Mouse (Mus musculus): Measurements from ENCODE around the gene Alkbh6. TPM values are rescaled to one million over a fixed set of nuclear protein-coding genes. Genes with fewer than 3 reads are reported as not detected.

The Alkbh6 gene
- polyA plus RNA-seq, 1 experiment from 2014 or later = 68.8 TPM

GRCm38 (mm10) chr7:30291215-30292131 is 17.0 kb upstream of the Alkbh6 start, which contains the start of gene Clip3:
Clip3 (plus strand) TSS chr7:30291728.
- 8% methylated on average over 34 of the region's 35 CpGs for WGBS
- peak; percentile 76 for ATAC-seq
- peak within 1 kb of the TSS; percentile 78 for H3K9ac ChIP-seq (ENCODE audit: low read depth, low read length)

GRCm38 (mm10) chr7:30293795-30294194 is 14.7 kb upstream of the Alkbh6 start:
- H3K27me3 ChIP-seq (replicated peaks; ENCODE audit: control insufficient read depth, insufficient read depth, low read length) = no peaks in the 10 kb centered on the region
- H3K4me2 ChIP-seq (ENCODE audit: low read depth, low read length) = no peak overlapping the region
- H3K4me1 ChIP-seq (ENCODE audit: control insufficient read depth, insufficient read depth, low read length) = 0 out of 2 replicates have a peak, but pooled peaks cover 5% of the 10 kb centered on the region
- WGBS = 84% methylated on average over 13 of the region's 13 CpGs
- ATAC-seq = no peak
- no peaks in the 10 kb centered on the region for H3K36me3 ChIP-seq (ENCODE audit: control insufficient read depth, insufficient read depth, low read length)
- H3K4me3 ChIP-seq (ENCODE audit: low read length) = no peak overlapping the region
- no peaks in the 10 kb centered on the region for H3K9me3 ChIP-seq (ENCODE audit: control insufficient read depth, low read length)
- H3K27ac ChIP-seq (ENCODE audit: low read length) = no peak overlapping the region
- no peak overlapping the region for H3K9ac ChIP-seq (ENCODE audit: low read depth, low read length)

More at GRCm38 (mm10) chr7:30291215-30292131, 17.0 kb upstream of the Alkbh6 start, which contains the start of gene Clip3:
- no peaks in the 10 kb centered on the region for H3K9me3 ChIP-seq (ENCODE audit: control insufficient read depth, low read length)
- 0 out of 2 replicates have a peak, but pooled peaks cover 5% of the 10 kb centered on the region for H3K4me1 ChIP-seq (ENCODE audit: control insufficient read depth, insufficient read depth, low read length)
- H3K27me3 ChIP-seq (replicated peaks; ENCODE audit: control insufficient read depth, insufficient read depth, low read length) = no peaks in the 10 kb centered on the region
- H3K4me3 ChIP-seq (ENCODE audit: low read length) = peak within 1 kb of the TSS; percentile 62
- H3K36me3 ChIP-seq (ENCODE audit: control insufficient read depth, insufficient read depth, low read length) = no peaks in the 10 kb centered on the region
- peak within 1 kb of the TSS; percentile 59 for H3K4me2 ChIP-seq (ENCODE audit: low read depth, low read length)
- peak within 1 kb of the TSS; percentile 49 for H3K27ac ChIP-seq (ENCODE audit: low read length)

- 0 out of 2 replicates have a peak, but pooled peaks cover 5% of the 10 kb centered on the region for H3K4me1 ChIP-seq (ENCODE audit: control insufficient read depth, insufficient read depth, low read length)
- 82% methylated on average over 5 of the region's 5 CpGs for WGBS
- H3K27me3 ChIP-seq (replicated peaks; ENCODE audit: control insufficient read depth, insufficient read depth, low read length) = no peaks in the 10 kb centered on the region
- H3K4me2 ChIP-seq (ENCODE audit: low read depth, low read length) = no peak overlapping the region
- H3K27ac ChIP-seq (ENCODE audit: low read length) = no peak overlapping the region
- no peak for ATAC-seq
- H3K36me3 ChIP-seq (ENCODE audit: control insufficient read depth, insufficient read depth, low read length) = 0 out of 2 replicates have a peak, but pooled peaks cover 3% of the 10 kb centered on the region
- H3K9me3 ChIP-seq (ENCODE audit: control insufficient read depth, low read length) = no peaks in the 10 kb centered on the region
- H3K4me3 ChIP-seq (ENCODE audit: low read length) = no peak overlapping the region
- H3K9ac ChIP-seq (ENCODE audit: low read depth, low read length) = no peak overlapping the region
Observed at GRCm38 (mm10) chr7:30294296-30294695, 14.2 kb upstream of the Alkbh6 start.

GRCm38 (mm10) chr7:30295103-30295502 is 13.4 kb upstream of the Alkbh6 start:
- no peak overlapping the region for H3K27ac ChIP-seq (ENCODE audit: low read length)
- 0 out of 2 replicates have a peak, but pooled peaks cover 3% of the 10 kb centered on the region for H3K36me3 ChIP-seq (ENCODE audit: control insufficient read depth, insufficient read depth, low read length)
- no peak overlapping the region for H3K9ac ChIP-seq (ENCODE audit: low read depth, low read length)
- 51% methylated on average over 10 of the region's 10 CpGs for WGBS
- no peaks in the 10 kb centered on the region for H3K27me3 ChIP-seq (replicated peaks; ENCODE audit: control insufficient read depth, insufficient read depth, low read length)
- H3K4me1 ChIP-seq (ENCODE audit: control insufficient read depth, insufficient read depth, low read length) = 0 out of 2 replicates have a peak, but pooled peaks cover 5% of the 10 kb centered on the region
- peak; percentile 29; the same call in 1 of the 2 replicates for ATAC-seq
- no peaks in the 10 kb centered on the region for H3K9me3 ChIP-seq (ENCODE audit: control insufficient read depth, low read length)
- H3K4me3 ChIP-seq (ENCODE audit: low read length) = no peak overlapping the region
- H3K4me2 ChIP-seq (ENCODE audit: low read depth, low read length) = no peak overlapping the region

GRCm38 (mm10) chr7:30296816-30297215 is 11.7 kb upstream of the Alkbh6 start:
- Histone ChIP-seq H3K4me1 (ENCODE audit: control insufficient read depth, insufficient read depth, low read length) (0 out of 2 replicates have a peak, but pooled peaks cover 5% of the 10 kb centered on the region), H3K27me3 (replicated peaks; ENCODE audit: control insufficient read depth, insufficient read depth, low read length) (no peaks in the 10 kb centered on the region), H3K36me3 (ENCODE audit: control insufficient read depth, insufficient read depth, low read length) (0 out of 2 replicates have a peak, but pooled peaks cover 3% of the 10 kb centered on the region), H3K4me2 (ENCODE audit: low read depth, low read length) (no peak overlapping the region), H3K27ac (ENCODE audit: low read length) (no peak overlapping the region), H3K4me3 (ENCODE audit: low read length) (no peak overlapping the region), H3K9me3 (ENCODE audit: control insufficient read depth, low read length) (no peaks in the 10 kb centered on the region), H3K9ac (ENCODE audit: low read depth, low read length) (no peak overlapping the region)
- WGBS = 91% methylated on average over 15 of the region's 15 CpGs
- no peak for ATAC-seq

- H3K9me3 ChIP-seq (ENCODE audit: control insufficient read depth, low read length) = no peaks in the 10 kb centered on the region
- no peak overlapping the region for H3K27ac ChIP-seq (ENCODE audit: low read length)
- H3K4me1 ChIP-seq (ENCODE audit: control insufficient read depth, insufficient read depth, low read length) = 0 out of 2 replicates have a peak, but pooled peaks cover under 1% of the 10 kb centered on the region
- H3K4me2 ChIP-seq (ENCODE audit: low read depth, low read length) = no peak overlapping the region
- no peaks in the 10 kb centered on the region for H3K27me3 ChIP-seq (replicated peaks; ENCODE audit: control insufficient read depth, insufficient read depth, low read length)
- WGBS = 79% methylated on average over 16 of the region's 16 CpGs
- no peak overlapping the region for H3K4me3 ChIP-seq (ENCODE audit: low read length)
- no peak for ATAC-seq
- no peak overlapping the region for H3K9ac ChIP-seq (ENCODE audit: low read depth, low read length)
- H3K36me3 ChIP-seq (ENCODE audit: control insufficient read depth, insufficient read depth, low read length) = 0 out of 2 replicates have a peak, but pooled peaks cover 3% of the 10 kb centered on the region
Observed at GRCm38 (mm10) chr7:30297266-30297665, 11.3 kb upstream of the Alkbh6 start.

- WGBS = 47% methylated on average over 3 of the region's 3 CpGs
- no peaks in the 10 kb centered on the region for H3K4me1 ChIP-seq (ENCODE audit: control insufficient read depth, insufficient read depth, low read length)
- H3K9ac ChIP-seq (ENCODE audit: low read depth, low read length) = no peak overlapping the region
- no peaks in the 10 kb centered on the region for H3K27me3 ChIP-seq (replicated peaks; ENCODE audit: control insufficient read depth, insufficient read depth, low read length)
- no peak overlapping the region for H3K4me3 ChIP-seq (ENCODE audit: low read length)
- no peak for ATAC-seq
- no peak overlapping the region for H3K27ac ChIP-seq (ENCODE audit: low read length)
- H3K9me3 ChIP-seq (ENCODE audit: control insufficient read depth, low read length) = no peaks in the 10 kb centered on the region
- H3K4me2 ChIP-seq (ENCODE audit: low read depth, low read length) = no peak overlapping the region
- H3K36me3 ChIP-seq (ENCODE audit: control insufficient read depth, insufficient read depth, low read length) = 0 out of 2 replicates have a peak, but pooled peaks cover 3% of the 10 kb centered on the region
Observed at GRCm38 (mm10) chr7:30300914-30301313, 7.6 kb upstream of the Alkbh6 start.

- Histone ChIP-seq H3K4me3 (ENCODE audit: low read length) (no peak overlapping the region), H3K27me3 (replicated peaks; ENCODE audit: control insufficient read depth, insufficient read depth, low read length) (no peaks in the 10 kb centered on the region), H3K36me3 (ENCODE audit: control insufficient read depth, insufficient read depth, low read length) (no peaks in the 10 kb centered on the region), H3K27ac (ENCODE audit: low read length) (no peak overlapping the region), H3K9me3 (ENCODE audit: control insufficient read depth, low read length) (no peaks in the 10 kb centered on the region), H3K9ac (ENCODE audit: low read depth, low read length) (no peak overlapping the region), H3K4me1 (ENCODE audit: control insufficient read depth, insufficient read depth, low read length) (peaks cover 14% of the 10 kb centered on the region), H3K4me2 (ENCODE audit: low read depth, low read length) (no peak overlapping the region)
- 90% methylated on average over 16 of the region's 16 CpGs for WGBS
- no peak for ATAC-seq
Observed at GRCm38 (mm10) chr7:30306083-30306779, 2.3 kb upstream of the Alkbh6 start.
